Mouse (Mus musculus) embryonic facial prominence, embryonic 11.5 days (tissue): ENCODE data around the gene Wdr59. TPM values are rescaled to one million over a fixed set of nuclear protein-coding genes. Genes with fewer than 3 reads are reported as not detected.
A peak's percentile ranks its signal among the peaks of the same experiment; 100 is the strongest.

Experiments
- ATAC-seq: fragments of 200-750 bp; cut with Nextera tagmentation; replicated peaks from 2 replicates; pipeline ENCODE4 v1.8.0; 2017; ENCODE audit warnings: low read depth; ENCODE audit not compliant: insufficient number of reproducible peaks, low FRiP score, low TSS enrichment
- DNase-seq: peaks from one replicate; pipeline ENCODE4 v3.0.0-alpha.2; 2015; ENCODE audit warnings: low spot score
- H3K27ac ChIP-seq: fragments of 300-500 bp; sonication (generic); replicated peaks from 2 replicates; pipeline ENCODE4 v1.5.1; 2014; ENCODE audit warnings: mild to moderate bottlenecking, low read depth, low read length, control low read depth
- H3K27me3 ChIP-seq: fragments of 300-500 bp; sonication (generic); 2 replicates; pipeline ENCODE4 v1.6.1; 2014; ENCODE audit warnings: mild to moderate bottlenecking, low read length, moderate library complexity, mixed read lengths; ENCODE audit not compliant: control insufficient read depth, insufficient read depth
- H3K36me3 ChIP-seq: fragments of 300-500 bp; sonication (generic); replicated peaks from 2 replicates; pipeline ENCODE4 v1.6.1; 2014; ENCODE audit warnings: low read depth, mild to moderate bottlenecking, low read length, moderate library complexity, mixed read lengths; ENCODE audit not compliant: control insufficient read depth, insufficient read depth
- H3K4me1 ChIP-seq: fragments of 300-500 bp; sonication (generic); 2 replicates; pipeline ENCODE4 v1.6.1; 2014; ENCODE audit warnings: low read length, mixed read lengths; ENCODE audit not compliant: control insufficient read depth, insufficient read depth
- H3K4me2 ChIP-seq: fragments of 300-500 bp; sonication (generic); 2 replicates; pipeline ENCODE4 v1.6.1; 2014; ENCODE audit warnings: low read depth, mild to moderate bottlenecking, control low read depth, low read length, moderate library complexity
- H3K4me3 ChIP-seq: fragments of 300-500 bp; sonication (generic); 2 replicates; pipeline ENCODE4 v1.5.1; 2014; ENCODE audit warnings: low read depth, low read length, control low read depth
- H3K9ac ChIP-seq: fragments of 300-500 bp; sonication (generic); replicated peaks from 2 replicates; pipeline ENCODE4 v1.6.1; 2014; ENCODE audit warnings: mild to moderate bottlenecking, control low read depth, low read length
- H3K9me3 ChIP-seq: fragments of 300-500 bp; sonication (generic); replicated peaks from 2 replicates; pipeline ENCODE4 v1.6.1; 2016; ENCODE audit warnings: mild to moderate bottlenecking, low read length, inconsistent platforms, mixed read lengths; ENCODE audit not compliant: control insufficient read depth
- WGBS: fragments of 180-500 bp; shearing (Covaris S2); extraction: QIAGEN DNeasy Blood & Tissue Kit; methylation state at CpG from one replicate; pipeline ENCODE4 v1.1.7; 2014; 5-methylcytosine and 5-hydroxymethylcytosine counted together
- polyA plus RNA-seq: library from polyadenylated mRNA; unstranded; fragments of >200 nt; fragmentation: Nextera tagmentation; extraction: Ambion mirVana; gene quantifications from 2 replicates; pipeline ENCODE4 v1.2.1, GENCODE M21; 2014

Gene Wdr59
- polyA plus RNA-seq, 1 experiment from 2014 or later: 3.8 TPM

DNA sequence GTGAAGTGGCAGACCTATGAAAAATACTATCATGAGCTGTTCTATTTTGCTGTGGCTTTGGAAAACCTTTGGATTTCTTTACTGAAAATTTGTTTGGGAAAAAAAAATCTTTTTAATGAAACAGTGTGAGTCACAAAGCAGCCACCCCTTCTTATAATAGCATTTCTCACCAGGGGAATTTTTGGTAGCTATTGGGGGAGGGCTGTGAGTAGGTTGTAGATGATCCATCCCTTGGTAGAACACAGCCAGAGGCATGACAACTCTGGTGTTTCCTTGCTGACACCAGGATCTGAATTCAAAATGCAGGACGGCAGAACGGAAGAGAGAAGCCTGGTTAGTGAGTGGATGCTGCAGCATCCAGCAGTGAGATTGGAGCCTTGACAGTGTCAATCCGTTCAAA is 25.3 kb upstream of the Wdr59 start:
- Histone ChIP-seq H3K4me1 (no peaks in the 10 kb centered on the region), H3K9me3 (no peaks in the 10 kb centered on the region), H3K36me3 (no peaks in the 10 kb centered on the region), H3K4me2 (no peak overlapping the region), H3K9ac (no peak overlapping the region), H3K27me3 (no peaks in the 10 kb centered on the region), H3K4me3 (no peak overlapping the region), H3K27ac (no peak overlapping the region)
- WGBS: 89% methylated on average over 3 of the region's 3 CpGs
- DNase-seq (no peak), ATAC-seq (no peak)

DNA sequence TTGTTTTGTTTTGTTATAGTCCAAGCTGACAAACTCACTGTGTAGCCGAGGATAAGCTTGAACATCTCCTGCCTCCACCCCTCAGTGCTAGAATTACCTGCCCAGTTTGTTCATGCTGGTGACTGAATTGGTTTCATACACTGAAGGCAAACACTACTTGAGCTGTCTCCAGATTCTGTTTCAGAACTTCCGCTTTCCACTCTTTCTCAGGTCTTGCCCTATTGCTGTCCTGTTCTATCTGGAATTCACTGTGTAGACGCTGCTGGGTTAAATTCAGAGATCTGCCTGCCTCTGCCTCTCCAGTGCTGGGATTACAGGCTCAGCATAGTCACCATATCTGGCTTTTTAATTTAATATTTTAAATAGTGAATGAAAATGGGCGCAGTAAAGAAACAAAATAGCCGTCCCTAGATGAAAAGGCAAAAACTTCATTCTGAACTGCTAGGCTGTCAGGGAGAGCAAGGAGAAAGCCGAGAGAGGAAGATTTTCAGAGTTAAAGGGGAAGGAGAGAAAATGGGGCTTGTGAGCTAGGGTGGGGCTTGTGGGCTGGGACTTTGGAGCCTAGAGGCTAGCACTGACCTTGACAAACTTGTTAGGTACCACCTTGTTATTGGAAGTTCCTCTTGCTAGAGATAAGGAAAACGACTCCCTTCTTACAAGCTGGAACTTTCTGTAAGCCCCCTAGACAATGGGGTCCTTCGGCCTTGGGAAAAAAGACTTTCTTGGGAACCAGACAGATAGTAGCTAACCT is 23.7 kb upstream of the Wdr59 start:
- Histone ChIP-seq H3K4me2 (no peak overlapping the region), H3K27me3 (no peaks in the 10 kb centered on the region), H3K4me3 (no peak overlapping the region), H3K36me3 (peaks cover 2% of the 10 kb centered on the region; the same call in 1 of the 2 replicates), H3K4me1 (no peaks in the 10 kb centered on the region; the same call in 1 of the 2 replicates), H3K9me3 (no peaks in the 10 kb centered on the region), H3K27ac (no peak overlapping the region), H3K9ac (no peak overlapping the region)
- 87% methylated on average over 8 of the region's 8 CpGs for whole genome bisulfite sequencing
- ATAC-seq (no peak), DNase-seq (no peak)

DNA sequence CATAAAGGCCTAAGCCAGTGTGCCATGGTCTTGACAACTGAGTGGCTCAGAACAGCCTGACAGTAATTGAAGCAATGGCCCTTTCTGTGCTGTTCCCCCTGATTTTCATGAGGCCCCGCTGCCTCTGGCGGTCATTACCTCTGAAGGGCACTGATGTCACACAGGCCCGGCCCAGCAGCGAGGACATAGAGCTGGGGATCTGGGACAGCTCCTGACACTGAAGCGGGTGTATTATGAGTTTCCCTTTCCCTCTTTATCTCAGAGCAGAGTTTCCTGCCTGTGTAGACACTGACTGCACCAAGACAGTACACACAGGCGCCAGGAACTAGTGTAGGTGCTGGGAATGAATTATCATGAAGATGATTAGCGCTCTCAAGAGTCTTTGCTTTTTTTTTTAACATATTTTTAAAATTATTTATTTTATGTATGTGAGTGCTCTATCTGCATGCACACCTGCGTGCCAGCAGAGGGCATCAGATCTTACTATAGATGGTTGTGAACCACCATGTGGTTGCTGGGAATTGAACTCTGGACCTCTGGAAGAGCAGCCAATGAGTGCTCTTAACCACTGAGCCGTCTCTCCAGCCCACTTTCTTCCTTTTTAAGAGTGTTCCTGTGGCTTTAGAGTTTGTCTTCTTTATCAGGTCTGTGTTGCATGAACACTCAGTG is 22.0 kb upstream of the Wdr59 start:
- no peak for ATAC-seq
- no peaks in the 10 kb centered on the region for H3K9me3 ChIP-seq
- WGBS: 87% methylated on average over 9 of the region's 9 CpGs
- H3K9ac ChIP-seq: no peak overlapping the region
- H3K4me3 ChIP-seq: no peak overlapping the region
- no peaks in the 10 kb centered on the region for H3K27me3 ChIP-seq
- no peak overlapping the region for H3K27ac ChIP-seq
- H3K4me2 ChIP-seq: no peak overlapping the region
- no peaks in the 10 kb centered on the region; the same call in 1 of the 2 replicates for H3K4me1 ChIP-seq
- H3K36me3 ChIP-seq: peaks cover 2% of the 10 kb centered on the region; the same call in 1 of the 2 replicates
- no peak for DNase-seq

DNA sequence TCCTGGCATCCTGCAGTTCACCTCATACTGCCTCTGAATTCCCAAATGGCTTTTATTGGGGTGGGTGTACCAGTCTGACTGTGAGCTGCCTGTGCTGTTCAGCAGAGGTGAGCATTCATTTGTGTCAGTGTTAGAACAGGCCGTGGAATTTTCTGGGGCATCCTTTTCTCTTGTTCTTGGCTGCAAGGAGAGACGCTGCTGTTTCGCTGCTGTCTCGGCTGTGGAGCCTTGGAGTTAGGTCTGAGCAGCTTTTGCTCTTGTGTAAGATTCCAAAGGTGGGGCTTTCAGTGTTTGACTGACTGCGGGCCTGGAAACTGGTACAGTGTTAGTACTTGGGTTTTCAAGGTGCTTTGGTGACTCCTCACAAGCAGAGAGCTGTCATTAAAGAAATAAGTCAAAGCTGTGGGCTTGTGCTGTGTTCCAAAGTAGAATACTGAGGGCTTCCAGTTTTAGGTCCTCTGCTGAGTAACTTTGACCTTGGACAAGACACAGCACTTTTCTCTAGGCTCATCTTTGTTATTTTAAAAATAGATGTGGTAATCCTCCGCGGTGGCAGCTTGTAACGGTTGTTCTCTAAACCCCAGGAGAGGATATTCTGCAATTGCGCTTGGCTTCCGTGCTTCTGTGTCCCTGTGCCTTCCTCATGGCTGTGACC is 17.7 kb upstream of the Wdr59 start:
- H3K27ac ChIP-seq: no peak overlapping the region
- H3K27me3 ChIP-seq: no peaks in the 10 kb centered on the region
- H3K4me1 ChIP-seq: no peaks in the 10 kb centered on the region; the same call in 1 of the 2 replicates
- no peaks in the 10 kb centered on the region for H3K9me3 ChIP-seq
- H3K36me3 ChIP-seq: peaks cover 2% of the 10 kb centered on the region; the same call in 1 of the 2 replicates
- peak overlapping the region; percentile 28 for H3K9ac ChIP-seq
- DNase-seq (no peak), ATAC-seq (no peak)
- H3K4me3 ChIP-seq: peak overlapping the region; percentile 14; the same call in 1 of the 2 replicates
- H3K4me2 ChIP-seq: peak overlapping the region; percentile 27; the same call in 1 of the 2 replicates
- 72% methylated on average over 10 of the region's 10 CpGs for WGBS

DNA sequence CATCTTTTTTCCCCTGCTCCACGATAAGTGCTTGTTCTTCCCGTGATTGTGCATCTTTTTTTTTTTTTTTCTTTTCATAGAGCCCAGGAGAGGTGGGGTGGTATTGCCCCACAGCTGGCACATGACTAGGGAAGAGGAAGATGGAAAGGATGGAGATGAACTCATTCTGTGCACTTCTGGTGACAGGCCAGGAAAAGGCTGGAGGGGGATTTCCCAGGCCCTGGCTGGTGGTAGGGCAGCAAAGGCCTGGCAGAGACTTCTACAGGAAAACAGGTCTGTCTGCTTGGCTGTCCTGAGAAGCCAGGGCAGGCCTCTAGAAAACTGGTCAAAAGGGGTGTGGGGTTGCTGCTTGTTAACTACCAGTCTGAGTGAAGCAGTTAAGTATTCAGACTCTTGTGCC is 16.3 kb upstream of the Wdr59 start:
- 20% methylated on average over 2 of the region's 2 CpGs for WGBS
- Histone ChIP-seq H3K4me2 (peak overlapping the region; percentile 67), H3K4me1 (no peaks in the 10 kb centered on the region; the same call in 1 of the 2 replicates), H3K36me3 (peaks cover 2% of the 10 kb centered on the region; the same call in 1 of the 2 replicates), H3K9ac (peak overlapping the region; percentile 98), H3K9me3 (no peaks in the 10 kb centered on the region), H3K27ac (no peak overlapping the region), H3K4me3 (peak overlapping the region; percentile 97), H3K27me3 (no peaks in the 10 kb centered on the region)
- no peak for ATAC-seq
- no peak for DNase-seq

DNA sequence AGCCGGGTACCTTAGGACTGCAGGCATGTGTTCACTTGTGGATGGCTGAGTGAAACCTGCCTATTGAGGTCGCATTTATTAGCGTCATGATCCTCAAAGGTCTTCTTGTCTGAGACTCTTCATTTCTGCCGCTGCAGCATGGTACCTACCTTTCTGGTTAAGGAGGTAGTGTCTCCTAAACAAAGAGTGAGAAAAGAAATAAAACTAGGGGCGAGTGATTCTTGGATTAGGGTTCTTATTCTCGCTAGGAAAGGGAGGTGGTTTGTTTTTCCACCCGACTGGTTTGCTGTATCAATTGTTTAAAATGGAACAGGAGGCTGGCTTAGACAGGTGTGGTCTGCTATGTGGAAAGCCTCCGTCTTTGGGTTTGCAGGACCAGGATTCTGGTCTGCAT is 15.9 kb upstream of the Wdr59 start:
- H3K36me3 ChIP-seq: peaks cover 2% of the 10 kb centered on the region; the same call in 1 of the 2 replicates
- no peaks in the 10 kb centered on the region; the same call in 1 of the 2 replicates for H3K4me1 ChIP-seq
- peak overlapping the region; percentile 98 for H3K9ac ChIP-seq
- no peaks in the 10 kb centered on the region for H3K9me3 ChIP-seq
- no peaks in the 10 kb centered on the region for H3K27me3 ChIP-seq
- H3K27ac ChIP-seq: no peak overlapping the region
- peak overlapping the region; percentile 97 for H3K4me3 ChIP-seq
- H3K4me2 ChIP-seq: peak overlapping the region; percentile 67
- ATAC-seq: no peak
- WGBS: 7% methylated on average over 8 of the region's 8 CpGs
- no peak for DNase-seq

DNA sequence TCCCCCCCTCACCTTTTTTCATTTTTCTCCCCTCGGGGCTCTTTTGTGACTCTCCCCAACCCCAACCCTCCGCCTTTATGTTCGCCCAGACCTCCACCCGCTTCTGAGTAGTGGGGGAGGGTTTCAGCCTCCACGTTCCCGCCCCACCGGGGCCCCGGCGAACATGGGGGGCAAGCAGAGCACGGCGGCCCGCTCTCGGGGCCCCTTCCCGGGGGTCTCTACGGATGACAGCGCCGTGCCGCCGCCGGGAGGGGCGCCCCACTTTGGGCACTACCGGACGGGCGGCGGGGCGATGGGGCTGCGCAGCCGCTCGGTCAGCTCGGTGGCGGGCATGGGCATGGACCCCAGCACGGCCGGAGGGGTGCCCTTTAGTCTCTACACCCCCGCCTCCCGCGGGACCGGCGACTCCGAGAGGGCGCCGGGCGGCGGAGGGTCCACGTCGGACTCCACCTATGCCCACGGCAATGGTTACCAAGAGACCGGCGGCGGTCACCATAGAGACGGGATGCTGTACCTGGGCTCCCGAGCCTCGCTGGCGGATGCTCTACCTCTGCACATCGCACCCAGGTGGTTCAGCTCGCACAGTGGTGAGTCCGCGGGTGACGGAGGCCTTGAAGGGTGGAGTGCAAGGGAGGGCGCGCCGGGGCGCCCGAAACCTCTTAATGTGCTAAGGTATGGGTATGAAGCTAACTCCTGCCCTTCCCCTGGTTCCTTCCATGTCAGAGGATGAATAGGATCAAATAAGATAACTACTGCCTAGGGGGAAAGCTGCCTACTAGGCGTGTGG is 15.3 kb upstream of the Wdr59 start:
- under 1% methylated on average over 64 of the region's 64 CpGs for WGBS
- Histone ChIP-seq H3K36me3 (peaks cover 2% of the 10 kb centered on the region; the same call in 1 of the 2 replicates), H3K4me3 (peak overlapping the region; percentile 97), H3K27me3 (no peaks in the 10 kb centered on the region), H3K27ac (peak overlapping the region; percentile 94), H3K9ac (peak overlapping the region; percentile 98), H3K9me3 (no peaks in the 10 kb centered on the region), H3K4me1 (no peaks in the 10 kb centered on the region; the same call in 1 of the 2 replicates), H3K4me2 (peak overlapping the region; percentile 67)
- peak; percentile 35; the same call in 1 of the 2 replicates for ATAC-seq
- peak; percentile 52 for DNase-seq
